Mouse (Mus musculus): ENCODE measurements around the gene Tmem104. TPM values are rescaled to one million over a fixed set of nuclear protein-coding genes. Genes with fewer than 3 reads are reported as not detected.

Tmem104 gene
- polyA plus RNA-seq, 1 experiment = 11.6 TPM

DNA sequence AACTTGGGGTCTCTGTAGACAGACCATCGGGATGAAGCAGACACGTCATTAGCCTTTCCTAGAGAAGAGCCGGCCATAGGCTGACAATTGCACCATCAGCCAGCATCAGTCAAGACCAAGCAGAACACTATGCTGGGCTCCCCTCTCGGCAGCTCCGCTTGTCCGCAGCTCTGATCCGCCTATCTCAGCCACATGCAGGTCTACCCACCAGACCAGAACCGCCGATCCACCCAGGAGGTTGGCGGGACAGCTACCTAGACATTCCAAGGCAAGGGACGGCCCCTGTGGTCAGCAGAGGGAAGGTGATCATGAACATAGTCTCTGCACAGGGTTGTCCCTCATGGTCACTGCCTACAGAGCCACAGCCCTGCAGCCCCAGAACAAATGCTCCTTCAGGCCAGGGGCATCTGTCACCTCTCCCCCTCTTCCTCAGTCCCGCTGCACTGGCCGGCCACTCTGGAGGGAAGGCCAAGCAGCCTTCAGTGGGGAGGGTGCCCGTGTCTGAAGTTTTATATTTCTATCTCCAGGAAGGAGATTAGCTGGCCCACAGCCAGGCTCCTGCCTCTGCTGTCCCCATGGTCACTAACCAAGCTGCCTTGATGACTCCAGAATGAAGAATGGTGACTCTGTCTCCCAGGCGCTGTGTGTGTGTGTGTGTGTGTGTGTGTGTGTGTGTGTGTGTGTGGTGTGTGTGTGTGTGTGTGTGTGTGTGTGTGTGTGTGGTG lies 47.2 kb downstream of the Tmem104 start:
- no peak overlapping the region for H3K4me3 ChIP-seq (ENCODE audit: insufficient read depth, low read length)
- TF ChIP-seq POLR2A (IDR thresholded peaks at IDR 0.05; ENCODE audit: low read depth, low read length) = no peak
- TF ChIP-seq CTCF (IDR thresholded peaks at IDR 0.05; ENCODE audit: borderline replicate concordance, insufficient read depth, low read length) = no peak
- H3K4me1 ChIP-seq (ENCODE audit: control insufficient read depth, insufficient read depth, low read length) = no peaks in the 10 kb centered on the region
- no peak overlapping the region for H3K27ac ChIP-seq (ENCODE audit: insufficient read depth, low read length)

DNA sequence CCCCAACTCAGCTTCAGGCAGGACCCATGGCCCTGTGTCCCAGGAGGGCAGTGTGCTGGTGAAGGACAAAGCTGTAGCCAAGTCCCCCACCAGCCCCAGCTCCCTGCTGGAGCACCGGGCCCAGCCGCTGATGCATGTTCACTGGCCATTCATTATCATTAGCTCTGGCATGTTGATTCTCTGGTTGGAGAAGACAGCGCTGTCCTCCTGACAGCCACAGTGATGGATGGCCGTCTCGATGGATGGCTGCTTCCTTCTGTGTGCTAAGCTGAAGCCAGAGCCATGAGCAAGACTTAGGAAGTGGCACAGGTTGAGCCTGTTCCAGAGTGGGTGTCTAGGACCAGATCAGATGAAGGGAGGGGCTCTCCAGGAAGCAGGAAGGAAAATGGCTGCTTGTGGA lies 49.3 kb downstream of the Tmem104 start:
- no peak for TF ChIP-seq POLR2A (IDR thresholded peaks at IDR 0.05; ENCODE audit: low read depth, low read length)
- TF ChIP-seq CTCF (IDR thresholded peaks at IDR 0.05; ENCODE audit: borderline replicate concordance, insufficient read depth, low read length) = no peak
- Histone ChIP-seq H3K4me1 (ENCODE audit: control insufficient read depth, insufficient read depth, low read length) (no peaks in the 10 kb centered on the region), H3K4me3 (ENCODE audit: insufficient read depth, low read length) (no peak overlapping the region), H3K27ac (ENCODE audit: insufficient read depth, low read length) (no peak overlapping the region)

DNA sequence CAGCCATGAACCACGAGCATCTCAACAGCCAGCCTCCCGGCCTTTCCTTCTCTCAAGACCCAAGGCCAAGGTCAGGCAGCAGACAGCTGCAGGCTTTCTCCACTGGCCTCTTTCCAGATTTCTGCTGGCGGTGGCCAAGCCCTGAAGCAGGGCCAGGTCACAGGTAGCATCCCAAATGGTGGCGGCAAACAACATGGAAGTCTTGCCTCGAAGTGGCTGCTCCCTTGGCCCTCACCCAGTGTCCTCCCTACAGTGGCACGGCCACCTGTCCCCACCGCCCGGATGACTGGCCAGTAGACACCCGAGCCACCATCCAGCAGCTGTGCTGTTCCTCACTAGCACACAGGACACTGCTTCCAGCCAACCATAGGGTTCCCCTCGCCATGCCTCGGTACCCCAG lies 54.1 kb downstream of the Tmem104 start:
- Histone ChIP-seq H3K4me1 (ENCODE audit: control insufficient read depth, insufficient read depth, low read length) (no peaks in the 10 kb centered on the region), H3K4me3 (ENCODE audit: insufficient read depth, low read length) (no peak overlapping the region), H3K27ac (ENCODE audit: insufficient read depth, low read length) (no peak overlapping the region)
- TF ChIP-seq POLR2A (IDR thresholded peaks at IDR 0.05; ENCODE audit: low read depth, low read length) = no peak
- no peak for TF ChIP-seq CTCF (IDR thresholded peaks at IDR 0.05; ENCODE audit: borderline replicate concordance, insufficient read depth, low read length)

DNA sequence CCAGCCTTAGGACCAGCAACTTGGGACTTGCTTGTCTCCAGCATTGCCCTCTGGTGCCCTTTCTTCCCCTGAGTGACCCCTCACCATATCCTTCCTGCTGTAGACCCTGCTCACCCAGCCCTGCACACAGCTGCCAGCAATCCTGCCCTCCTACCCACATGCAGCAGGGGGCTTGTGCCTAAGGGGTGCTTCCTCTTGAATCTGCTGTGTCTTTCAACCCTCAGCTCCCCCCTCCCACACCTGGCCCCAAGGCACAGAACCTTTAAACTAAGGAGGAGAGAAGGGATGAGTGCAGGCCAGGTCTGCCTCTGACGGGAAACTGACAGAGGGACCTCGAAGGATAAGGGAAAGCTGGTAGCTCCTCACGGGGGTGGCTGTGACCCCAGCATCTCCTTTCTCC lies 55.5 kb downstream of the Tmem104 start:
- Histone ChIP-seq H3K4me1 (ENCODE audit: control insufficient read depth, insufficient read depth, low read length) (no peaks in the 10 kb centered on the region), H3K27ac (ENCODE audit: insufficient read depth, low read length) (no peak overlapping the region), H3K4me3 (ENCODE audit: insufficient read depth, low read length) (no peak overlapping the region)
- TF ChIP-seq CTCF (IDR thresholded peaks at IDR 0.05; ENCODE audit: borderline replicate concordance, insufficient read depth, low read length) (no peak), POLR2A (IDR thresholded peaks at IDR 0.05; ENCODE audit: low read depth, low read length) (no peak)

DNA sequence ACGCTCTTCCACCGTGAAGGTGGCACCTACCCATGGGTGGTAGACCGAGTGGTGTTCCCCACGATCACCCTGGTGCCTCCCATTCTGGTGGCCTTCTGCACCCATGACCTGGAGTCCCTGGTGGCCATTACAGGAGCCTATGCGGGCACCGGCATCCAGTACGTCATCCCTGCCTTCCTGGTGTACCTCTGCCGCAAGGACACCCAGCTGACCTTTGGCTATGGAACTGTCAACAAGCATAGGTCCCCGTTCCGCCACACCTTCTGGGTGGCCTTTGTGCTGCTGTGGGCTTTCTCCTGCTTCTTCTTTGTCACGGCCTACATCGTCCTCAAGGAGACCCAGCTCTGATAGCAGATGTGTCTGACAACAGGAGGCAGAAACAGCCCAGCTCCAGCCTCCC lies 56.5 kb downstream of the Tmem104 start:
- no peak overlapping the region for H3K27ac ChIP-seq (ENCODE audit: insufficient read depth, low read length)
- H3K4me3 ChIP-seq (ENCODE audit: insufficient read depth, low read length) = no peak overlapping the region
- H3K4me1 ChIP-seq (ENCODE audit: control insufficient read depth, insufficient read depth, low read length) = no peaks in the 10 kb centered on the region
- TF ChIP-seq CTCF (IDR thresholded peaks at IDR 0.05; ENCODE audit: borderline replicate concordance, insufficient read depth, low read length) (no peak), POLR2A (IDR thresholded peaks at IDR 0.05; ENCODE audit: low read depth, low read length) (no peak)

DNA sequence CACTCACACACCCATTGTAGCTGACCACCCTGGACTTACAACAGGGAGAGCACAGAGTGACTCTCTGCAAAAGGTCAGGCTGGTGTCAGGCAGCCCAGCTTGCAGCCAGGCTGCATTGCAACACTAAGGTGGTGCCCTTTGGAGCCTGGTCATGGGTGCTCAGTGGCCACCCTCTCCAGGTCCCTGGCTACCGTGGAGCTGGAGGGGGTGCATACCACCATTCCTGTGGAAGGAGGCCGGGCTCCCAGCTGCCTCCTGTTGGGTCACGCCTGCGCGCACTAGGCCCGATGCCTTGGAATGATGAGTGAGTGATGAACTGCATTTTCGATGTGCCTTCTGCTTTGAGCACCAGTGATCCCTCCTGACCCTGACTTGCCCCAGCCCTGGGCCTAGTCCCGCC lies 57.6 kb downstream of the Tmem104 start:
- no peaks in the 10 kb centered on the region for H3K4me1 ChIP-seq (ENCODE audit: control insufficient read depth, insufficient read depth, low read length)
- TF ChIP-seq POLR2A (IDR thresholded peaks at IDR 0.05; ENCODE audit: low read depth, low read length) (no peak), CTCF (IDR thresholded peaks at IDR 0.05; ENCODE audit: borderline replicate concordance, insufficient read depth, low read length) (no peak)
- H3K27ac ChIP-seq (ENCODE audit: insufficient read depth, low read length) = no peak overlapping the region
- H3K4me3 ChIP-seq (ENCODE audit: insufficient read depth, low read length) = no peak overlapping the region

DNA sequence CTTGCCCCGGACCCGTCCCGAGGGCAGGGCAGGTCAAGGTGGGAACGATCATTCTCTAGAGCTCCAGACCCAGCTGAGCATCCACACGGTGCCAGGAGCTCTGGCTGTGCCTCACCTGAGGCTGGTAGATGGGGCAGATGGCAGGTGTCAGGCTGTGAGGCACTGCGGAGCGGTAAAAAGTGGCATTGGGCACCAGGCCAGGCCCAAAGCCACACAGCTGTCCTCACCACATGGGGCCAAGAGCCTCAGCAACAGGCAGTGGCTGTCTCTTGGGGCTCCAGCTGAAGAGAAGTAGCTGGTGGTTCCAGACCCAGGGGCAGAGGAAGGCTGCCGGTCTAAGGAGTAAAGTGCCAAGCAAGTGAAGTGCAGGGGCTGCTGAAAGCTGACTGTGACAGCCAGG lies 59.1 kb downstream of the Tmem104 start:
- Histone ChIP-seq H3K4me1 (ENCODE audit: control insufficient read depth, insufficient read depth, low read length) (no peaks in the 10 kb centered on the region), H3K4me3 (ENCODE audit: insufficient read depth, low read length) (no peak overlapping the region), H3K27ac (ENCODE audit: insufficient read depth, low read length) (no peak overlapping the region)
- TF ChIP-seq POLR2A (IDR thresholded peaks at IDR 0.05; ENCODE audit: low read depth, low read length) (no peak), CTCF (IDR thresholded peaks at IDR 0.05; ENCODE audit: borderline replicate concordance, insufficient read depth, low read length) (no peak)

DNA sequence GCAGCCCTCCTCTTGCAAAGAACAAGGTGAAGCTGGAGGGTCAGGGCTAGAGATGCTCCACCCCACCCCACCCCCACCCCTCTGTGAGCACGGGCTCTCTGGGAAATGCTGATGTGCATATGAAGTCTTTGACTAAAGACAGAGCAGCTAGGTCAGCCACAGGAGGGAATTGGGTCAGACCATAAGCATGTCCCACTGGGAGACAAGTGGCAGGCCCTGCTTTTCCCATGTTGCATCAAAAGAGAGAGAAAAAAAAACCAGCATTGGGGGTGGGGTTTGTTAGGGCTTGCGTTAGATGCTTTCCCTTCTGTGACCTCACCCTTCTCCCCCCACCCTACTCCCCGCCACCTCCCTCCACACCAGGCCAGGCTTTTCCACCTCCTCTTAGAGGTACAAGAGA lies 60.0 kb downstream of the Tmem104 start:
- TF ChIP-seq CTCF (IDR thresholded peaks at IDR 0.05; ENCODE audit: borderline replicate concordance, insufficient read depth, low read length) (no peak), POLR2A (IDR thresholded peaks at IDR 0.05; ENCODE audit: low read depth, low read length) (no peak)
- H3K4me1 ChIP-seq (ENCODE audit: control insufficient read depth, insufficient read depth, low read length) = no peaks in the 10 kb centered on the region

DNA sequence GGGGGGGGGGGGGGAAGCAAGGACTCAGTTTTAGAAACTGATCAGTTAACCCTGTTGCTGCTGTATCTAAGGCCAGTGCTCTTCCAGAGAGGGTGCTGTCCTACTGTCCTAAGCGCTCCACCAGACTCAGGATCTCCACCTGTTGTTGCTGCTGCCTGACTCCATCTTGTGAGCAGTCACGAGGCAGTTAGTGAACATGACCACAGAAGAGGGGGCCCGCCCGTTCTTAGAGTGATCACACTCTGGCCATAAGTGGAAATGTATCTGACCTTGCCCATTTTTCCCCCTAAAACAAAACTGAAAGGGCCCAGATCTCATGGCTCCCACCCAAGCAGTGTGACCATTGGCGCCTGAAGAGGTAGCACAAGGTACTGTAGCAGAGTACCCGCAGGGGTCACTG lies 60.7 kb downstream of the Tmem104 start:
- Histone ChIP-seq H3K27ac (ENCODE audit: insufficient read depth, low read length) (no peak overlapping the region), H3K4me1 (ENCODE audit: control insufficient read depth, insufficient read depth, low read length) (no peaks in the 10 kb centered on the region), H3K4me3 (ENCODE audit: insufficient read depth, low read length) (no peak overlapping the region)
- no peak for TF ChIP-seq POLR2A (IDR thresholded peaks at IDR 0.05; ENCODE audit: low read depth, low read length)
- no peak for TF ChIP-seq CTCF (IDR thresholded peaks at IDR 0.05; ENCODE audit: borderline replicate concordance, insufficient read depth, low read length)

More for the DNA sequence above, 60.0 kb downstream of the Tmem104 start:
- Histone ChIP-seq H3K4me3 (ENCODE audit: insufficient read depth, low read length) (no peak overlapping the region), H3K27ac (ENCODE audit: insufficient read depth, low read length) (no peak overlapping the region)

DNA sequence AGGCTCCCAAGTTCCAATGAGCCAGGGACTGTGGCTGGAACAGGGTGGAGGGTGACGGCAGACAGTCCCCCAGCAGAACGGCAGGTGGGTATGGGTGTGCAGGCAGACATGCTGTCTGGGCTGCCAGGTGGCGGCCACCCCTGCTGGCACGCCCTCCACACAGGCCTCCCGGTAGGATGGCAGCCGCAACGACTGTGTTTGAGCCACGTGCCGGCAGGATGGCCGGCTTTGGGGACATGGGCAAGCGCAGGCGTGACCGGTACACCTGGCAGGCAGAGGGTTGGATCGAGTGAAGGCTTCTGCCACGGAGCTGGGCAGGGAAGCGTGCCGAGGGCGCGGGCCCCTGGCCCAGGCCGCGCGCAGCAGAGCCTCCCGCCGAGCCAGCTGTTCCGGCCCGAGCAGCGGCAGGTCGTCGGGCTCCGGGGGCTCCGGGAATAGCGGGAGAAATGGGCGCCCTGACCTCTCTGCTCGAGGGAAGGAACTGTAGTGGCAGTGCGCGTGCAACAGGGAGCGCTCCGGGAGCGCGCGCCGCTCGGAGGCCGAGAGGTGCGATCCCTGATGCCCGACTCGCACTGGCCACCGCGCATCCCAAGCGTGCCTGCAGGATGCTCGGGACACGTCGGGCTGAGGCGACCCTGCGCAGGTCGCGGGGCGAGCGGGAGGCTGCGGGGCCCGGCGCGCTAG lies 62.6 kb downstream of the Tmem104 start:
- Histone ChIP-seq H3K27ac (ENCODE audit: insufficient read depth, low read length) (no peak overlapping the region), H3K4me3 (ENCODE audit: insufficient read depth, low read length) (0 out of 2 replicates have a peak overlapping the region, but pooled peaks have one; percentile 3), H3K4me1 (ENCODE audit: control insufficient read depth, insufficient read depth, low read length) (no peaks in the 10 kb centered on the region)
- TF ChIP-seq CTCF (IDR thresholded peaks at IDR 0.05; ENCODE audit: borderline replicate concordance, insufficient read depth, low read length) (no peak), POLR2A (IDR thresholded peaks at IDR 0.05; ENCODE audit: low read depth, low read length) (no peak)

All from embryonic fibroblast, embryonic 13.5 days (primary cell).